Mouse (Mus musculus) hematopoietic multipotent progenitor cell, adult 10-12 weeks (in vitro differentiated cells): Measurements from ENCODE around the gene Krtap4-2. TPM values are rescaled to one million over a fixed set of nuclear protein-coding genes. Genes with fewer than 3 reads are reported as not detected.

Experiments used
- polyA plus RNA-seq: library from polyadenylated mRNA; stranded (reverse); fragments of >175 nt; gene quantifications from 2 replicates; pipeline ENCODE4 v1.2.3, GENCODE M21; 2012; ENCODE audit warnings: low replicate concordance

Gene Krtap4-2
- polyA plus RNA-seq = not detected in 2 replicates

GRCm38 (mm10) chr11:99634653-99635134 lies at the start of gene Krtap4-2:
Krtap4-2 (minus strand) TSS chr11:99635084.

DNA sequence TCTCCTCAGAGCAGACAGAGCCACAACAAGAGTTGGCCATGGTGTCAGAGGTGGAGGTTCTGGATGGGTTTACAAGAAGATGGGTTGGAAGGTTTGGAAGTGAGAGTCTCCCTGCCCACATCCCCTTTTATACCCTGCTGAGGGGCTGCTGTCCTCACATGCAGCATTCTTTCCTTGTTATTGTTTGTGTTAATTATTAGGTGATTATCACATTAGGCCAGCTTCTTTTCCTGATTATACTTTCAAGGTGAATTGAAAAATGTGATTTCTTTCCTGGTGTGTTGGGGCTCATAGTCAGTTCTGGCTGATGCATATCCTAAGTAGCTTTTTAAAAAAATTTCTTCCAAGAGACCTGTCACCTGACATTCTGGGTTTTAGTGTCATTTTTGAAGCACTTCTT lies 31.0 kb upstream of the Krtap4-2 start, which contains the start of gene Krtap4-6:
TSS of gene Krtap4-6 (minus strand) at position 101 of the 400 bp plus-strand sequence.

GRCm38 (mm10) chr11:99658467-99659010 lies 23.7 kb upstream of the Krtap4-2 start, which contains the start of gene Gm11563:
Gm11563 (minus strand) TSS chr11:99658960.

DNA sequence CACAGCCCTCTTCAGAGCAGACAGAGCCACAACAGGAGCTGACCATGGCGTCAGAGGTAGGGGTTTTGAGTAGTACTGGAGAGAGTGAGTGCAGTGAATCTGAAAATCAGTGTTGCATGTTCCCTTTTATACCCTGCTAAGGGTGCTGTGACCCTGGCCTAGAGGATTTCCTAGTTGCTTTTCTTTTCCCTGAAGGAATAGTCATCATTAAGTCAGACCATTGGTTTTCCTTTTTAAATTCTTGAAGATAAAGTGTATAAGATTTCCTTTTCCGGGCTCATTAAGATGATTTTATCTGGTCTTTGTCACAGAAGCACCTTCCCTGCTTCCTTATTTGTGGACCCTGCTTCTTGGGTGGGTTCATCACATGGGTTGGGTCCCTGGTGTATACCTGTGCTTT lies 15.3 kb upstream of the Krtap4-2 start, which contains the start of gene Gm11555:
TSS of gene Gm11555 (minus strand) at position 101 of the 400 bp plus-strand sequence.

DNA sequence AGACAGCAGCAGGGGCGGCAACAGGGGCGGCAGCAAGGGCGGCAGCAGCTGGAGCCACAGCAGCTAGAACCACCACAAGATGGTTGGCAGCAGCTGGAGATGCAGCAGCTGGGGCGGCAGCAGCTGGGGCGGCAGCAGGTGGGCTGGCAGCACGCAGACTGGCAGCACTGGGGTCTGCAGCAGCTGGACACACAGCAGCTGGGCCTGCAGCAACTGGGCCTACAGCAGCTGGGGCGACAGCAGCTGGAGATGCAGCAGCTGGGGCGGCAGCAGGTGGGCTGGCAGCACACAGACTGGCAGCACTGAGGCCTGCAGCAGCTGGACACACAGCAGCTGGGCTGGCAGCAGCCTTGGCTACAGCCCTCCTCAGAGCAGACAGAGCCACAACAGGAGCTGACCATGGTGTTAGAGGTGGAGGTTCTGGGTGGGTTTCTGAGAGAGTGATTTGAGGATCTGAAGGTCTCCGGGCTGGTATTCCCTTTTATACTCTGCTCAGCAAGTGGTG lies 8.8 kb upstream of the Krtap4-2 start, which contains the start of gene Krtap4-7:
TSS of gene Krtap4-7 (minus strand) at position 455 of the 505 bp plus-strand sequence.

GRCm38 (mm10) chr11:99628138-99628537 lies 6.7 kb downstream of the Krtap4-2 start, which contains the start of gene Krtap4-1:
Krtap4-1 (minus strand) TSS chr11:99628238.

GRCm38 (mm10) chr11:99620335-99620734 lies 14.5 kb downstream of the Krtap4-2 start, which contains the start of gene Gm11562:
Gm11562 (minus strand) TSS chr11:99620435.

DNA sequence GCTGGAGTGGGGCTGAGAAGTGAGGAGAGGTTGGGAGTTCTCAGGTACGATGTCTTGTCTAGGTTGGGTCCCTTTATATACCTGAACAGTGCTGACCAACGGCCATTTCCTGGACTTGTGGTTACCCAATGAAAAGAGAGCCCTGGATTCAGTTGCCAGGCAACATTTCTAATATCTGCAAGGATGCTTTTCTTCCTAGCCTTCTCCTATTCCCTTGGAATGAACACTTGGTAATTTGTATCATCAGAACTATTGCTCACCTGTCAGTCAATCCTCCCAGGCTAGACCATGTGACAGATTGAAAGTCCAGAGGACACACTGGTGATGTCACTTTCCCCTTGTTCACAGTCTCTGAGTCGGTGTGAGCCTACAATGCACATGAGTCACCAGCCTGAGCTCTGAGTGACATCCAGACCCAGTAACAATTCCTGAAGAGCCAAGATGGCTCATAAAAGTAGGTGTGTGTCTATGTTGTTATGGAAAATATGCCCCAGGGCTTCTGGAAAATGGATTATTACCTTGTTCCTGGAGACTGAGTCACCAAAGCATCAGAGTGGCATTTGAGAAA lies 20.0 kb downstream of the Krtap4-2 start, which contains the start of gene Krtap2-4:
TSS of gene Krtap2-4 (minus strand) at position 51 of the 568 bp plus-strand sequence.

GRCm38 (mm10) chr11:99610089-99610488 lies 24.8 kb downstream of the Krtap4-2 start, which contains the start of gene Gm11937:
Gm11937 (minus strand) TSS chr11:99610189.

GRCm38 (mm10) chr11:99603208-99603607 lies 31.7 kb downstream of the Krtap4-2 start, which contains the start of gene Gm11938:
Gm11938 (minus strand) TSS chr11:99603308.

DNA sequence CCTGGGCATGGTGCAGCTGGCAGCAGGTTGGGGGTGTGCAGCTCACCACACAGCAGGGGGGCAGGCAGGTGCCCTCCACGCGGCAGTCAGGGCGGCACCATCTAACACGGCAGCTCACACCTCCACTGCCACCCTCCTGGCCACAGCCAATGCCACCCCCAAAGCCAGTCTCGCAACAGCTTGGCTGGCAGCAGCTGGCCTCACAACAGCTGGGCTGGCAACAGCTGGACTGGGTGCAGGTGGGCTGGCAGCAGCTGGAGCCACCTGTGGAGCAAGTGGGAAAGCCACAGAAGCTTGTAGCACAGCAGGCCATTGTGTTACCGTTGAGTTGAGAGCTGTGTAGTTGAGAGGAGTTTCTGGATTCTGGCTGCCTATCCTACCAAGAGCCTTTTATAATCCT lies 37.1 kb downstream of the Krtap4-2 start, which contains the start of gene Krtap9-3:
TSS of gene Krtap9-3 (minus strand) at position 364 of the 400 bp plus-strand sequence.

GRCm38 (mm10) chr11:99590981-99591380 lies 43.9 kb downstream of the Krtap4-2 start, which contains the start of gene Krtap1-3:
Krtap1-3 (minus strand) TSS chr11:99591339.

Other genes starting within 250 kb of the Krtap4-2 start
- gene Krt10, start 245.7 kb downstream of the Krtap4-2 start, polyA plus RNA-seq = 4.0 and 10.0 TPM in 2 replicates
- gene Krt12, start 212.8 kb downstream of the Krtap4-2 start, polyA plus RNA-seq = not detected in 2 replicates
- gene Krt20, start 196.9 kb downstream of the Krtap4-2 start, polyA plus RNA-seq = not detected in 2 replicates
- gene Krt23, start 141.9 kb downstream of the Krtap4-2 start, polyA plus RNA-seq = not detected in 2 replicates
- gene Krt39, start 113.7 kb downstream of the Krtap4-2 start, polyA plus RNA-seq = not detected in 2 replicates
- gene Krt40, start 91.9 kb downstream of the Krtap4-2 start, polyA plus RNA-seq = not detected in 2 replicates
- gene Krtap3-3, start 84.2 kb downstream of the Krtap4-2 start, polyA plus RNA-seq = not detected in 2 replicates
- not detected in 2 replicates for gene Krtap3-2, start 78.2 kb downstream of the Krtap4-2 start, polyA plus RNA-seq
- not detected in 2 replicates for gene Gm11939, start 75.6 kb downstream of the Krtap4-2 start, polyA plus RNA-seq
- not detected in 2 replicates for gene Krtap3-1, start 68.5 kb downstream of the Krtap4-2 start, polyA plus RNA-seq
- gene Krtap1-5, start 54.1 kb downstream of the Krtap4-2 start, polyA plus RNA-seq = not detected in 2 replicates
- not detected in 2 replicates for gene Krtap1-4, start 51.4 kb downstream of the Krtap4-2 start, polyA plus RNA-seq
- not detected in 2 replicates for gene Krtap1-3, start 43.7 kb downstream of the Krtap4-2 start, polyA plus RNA-seq
- gene Krtap9-3, start 37.0 kb downstream of the Krtap4-2 start, polyA plus RNA-seq = not detected in 2 replicates
- gene Gm11938, start 31.8 kb downstream of the Krtap4-2 start, polyA plus RNA-seq = not detected in 2 replicates
- gene Gm11937, start 24.9 kb downstream of the Krtap4-2 start, polyA plus RNA-seq = not detected in 2 replicates
- not detected in 2 replicates for gene Krtap2-4, start 20.2 kb downstream of the Krtap4-2 start, polyA plus RNA-seq
- gene Gm11562, start 14.6 kb downstream of the Krtap4-2 start, polyA plus RNA-seq = not detected in 2 replicates
- not detected in 2 replicates for gene Krtap4-1, start 6.8 kb downstream of the Krtap4-2 start, polyA plus RNA-seq
- gene Krtap4-7, start 9.0 kb upstream of the Krtap4-2 start, polyA plus RNA-seq = not detected in 2 replicates
- not detected in 2 replicates for gene Gm11555, start 15.2 kb upstream of the Krtap4-2 start, polyA plus RNA-seq
- gene Gm11563, start 23.9 kb upstream of the Krtap4-2 start, polyA plus RNA-seq = not detected in 2 replicates
- gene Krtap4-6, start 30.9 kb upstream of the Krtap4-2 start, polyA plus RNA-seq = not detected in 2 replicates
- gene Gm14190, start 55.7 kb upstream of the Krtap4-2 start, polyA plus RNA-seq = not detected in 2 replicates
- gene Gm14180, start 99.2 kb upstream of the Krtap4-2 start, polyA plus RNA-seq = not detected in 2 replicates
- gene Gm11595, start 137.8 kb upstream of the Krtap4-2 start, polyA plus RNA-seq = not detected in 2 replicates
- gene Krtap4-8, start 145.6 kb upstream of the Krtap4-2 start, polyA plus RNA-seq = not detected in 2 replicates
- gene Krtap4-9, start 150.1 kb upstream of the Krtap4-2 start, polyA plus RNA-seq = not detected in 2 replicates
- not detected in 2 replicates for gene Gm11596, start 158.4 kb upstream of the Krtap4-2 start, polyA plus RNA-seq
- not detected in 2 replicates for gene Gm11569, start 163.8 kb upstream of the Krtap4-2 start, polyA plus RNA-seq
- gene Gm11554, start 169.4 kb upstream of the Krtap4-2 start, polyA plus RNA-seq = not detected in 2 replicates
- not detected in 2 replicates for gene Krtap4-13, start 174.8 kb upstream of the Krtap4-2 start, polyA plus RNA-seq
- gene Gm11564, start 180.6 kb upstream of the Krtap4-2 start, polyA plus RNA-seq = not detected in 2 replicates
- not detected in 2 replicates for gene 2300003K06Rik, start 203.0 kb upstream of the Krtap4-2 start, polyA plus RNA-seq
- not detected in 2 replicates for gene Krtap4-16, start 216.5 kb upstream of the Krtap4-2 start, polyA plus RNA-seq
- not detected in 2 replicates for gene Gm11568, start 222.8 kb upstream of the Krtap4-2 start, polyA plus RNA-seq
- not detected in 2 replicates for gene Gm11559, start 229.4 kb upstream of the Krtap4-2 start, polyA plus RNA-seq
- not detected in 2 replicates for gene Krtap9-1, start 238.3 kb upstream of the Krtap4-2 start, polyA plus RNA-seq
- not detected in 2 replicates for gene Gm11567, start 244.1 kb upstream of the Krtap4-2 start, polyA plus RNA-seq